Mouse (Mus musculus) ovary, adult 2 months (tissue): ENCODE results near the gene Fsd1. TPM values are rescaled to one million over a fixed set of nuclear protein-coding genes. Genes with fewer than 3 reads are reported as not detected.

Experiments
- polyA plus RNA-seq: library from polyadenylated mRNA; depleted of rRNA; stranded (reverse); fragments of >200 nt; gene quantifications from 2 replicates; pipeline ENCODE4 v1.2.3, GENCODE M21; 2012; rRNA removed

The Fsd1 gene
- 4.5 and 4.8 TPM in 2 replicates for polyA plus RNA-seq

GRCm38 (mm10) chr17:55986030-55986961, at the start of gene Fsd1:
TSS of gene Fsd1 (plus strand) at chr17:55986509.

GRCm38 (mm10) chr17:55949400-55949799, 36.9 kb upstream of the Fsd1 start, which contains the start of gene Zfp119b:
TSS of gene Zfp119b (minus strand) at chr17:55949500.

GRCm38 (mm10) chr17:55952447-55953027, 33.8 kb upstream of the Fsd1 start, which contains the start of gene Ebi3:
TSS of gene Ebi3 (plus strand) at chr17:55952640.

GRCm38 (mm10) chr17:55958918-55959728, 27.2 kb upstream of the Fsd1 start, which contains the start of gene Yju2:
TSS of gene Yju2 (plus strand) at chr17:55959099.

GRCm38 (mm10) chr17:55969966-55970891, 16.1 kb upstream of the Fsd1 start, which contains the start of gene Shd:
TSS of gene Shd (plus strand) at chr17:55970467.

GRCm38 (mm10) chr17:56005415-56006061, 19.2 kb downstream of the Fsd1 start, which contains the start of the genes Stap2 and Mpnd:
TSS of gene Stap2 (minus strand) at chr17:56005584.
TSS of gene Mpnd (plus strand) at chr17:56005711.

GRCm38 (mm10) chr17:56036176-56036900, 50.0 kb downstream of the Fsd1 start, which contains the start of gene Sh3gl1:
TSS of gene Sh3gl1 (minus strand) at chr17:56036635.

GRCm38 (mm10) chr17:56040030-56040856, 53.9 kb downstream of the Fsd1 start, which contains the start of gene Chaf1a:
TSS of gene Chaf1a (plus strand) at chr17:56040439.

Other genes with a start within 250 kb of the Fsd1 start
- gene Adgre4, start 236.5 kb upstream of the Fsd1 start, polyA plus RNA-seq = 0.35 and 0.36 TPM in 2 replicates
- 0.17 and 0.26 TPM in 2 replicates for gene Zfp119a, start 107.6 kb upstream of the Fsd1 start, polyA plus RNA-seq
- gene Zfp959, start 94.4 kb upstream of the Fsd1 start, polyA plus RNA-seq = 0.54 and 1.1 TPM in 2 replicates
- gene Zfp119b, start 37.0 kb upstream of the Fsd1 start, polyA plus RNA-seq = 0.09 and 0.15 TPM in 2 replicates
- gene Ebi3, start 33.9 kb upstream of the Fsd1 start, polyA plus RNA-seq = 5.9 and 6.5 TPM in 2 replicates
- 12.5 and 12.9 TPM in 2 replicates for gene Yju2, start 27.4 kb upstream of the Fsd1 start, polyA plus RNA-seq
- gene Shd, start 16.0 kb upstream of the Fsd1 start, polyA plus RNA-seq = 5.9 and 7.1 TPM in 2 replicates
- gene Stap2, start 19.1 kb downstream of the Fsd1 start, polyA plus RNA-seq = 19.2 and 21.4 TPM in 2 replicates
- 270 and 333 TPM in 2 replicates for gene Mpnd, start 19.2 kb downstream of the Fsd1 start, polyA plus RNA-seq
- gene Sh3gl1, start 50.1 kb downstream of the Fsd1 start, polyA plus RNA-seq = 126 and 128 TPM in 2 replicates
- gene Chaf1a, start 53.9 kb downstream of the Fsd1 start, polyA plus RNA-seq = 7.5 and 9.6 TPM in 2 replicates
- gene Ubxn6, start 88.5 kb downstream of the Fsd1 start, polyA plus RNA-seq = 58.5 and 83.0 TPM in 2 replicates
- gene Hdgfl2, start 93.1 kb downstream of the Fsd1 start, polyA plus RNA-seq = 52.3 and 75.6 TPM in 2 replicates
- 206 and 215 TPM in 2 replicates for gene Plin4, start 123.3 kb downstream of the Fsd1 start, polyA plus RNA-seq
- 19.0 and 42.0 TPM in 2 replicates for gene Plin5, start 131.1 kb downstream of the Fsd1 start, polyA plus RNA-seq
- 76.6 and 100 TPM in 2 replicates for gene Lrg1, start 135.5 kb downstream of the Fsd1 start, polyA plus RNA-seq
- 15.5 and 19.9 TPM in 2 replicates for gene Sema6b, start 153.8 kb downstream of the Fsd1 start, polyA plus RNA-seq
- gene Tnfaip8l1, start 176.0 kb downstream of the Fsd1 start, polyA plus RNA-seq = 9.7 and 10.3 TPM in 2 replicates
- gene Mydgf, start 197.4 kb downstream of the Fsd1 start, polyA plus RNA-seq = 124 and 131 TPM in 2 replicates
- gene Dpp9, start 232.4 kb downstream of the Fsd1 start, polyA plus RNA-seq = 58.6 and 59.5 TPM in 2 replicates